Mouse (Mus musculus): ENCODE measurements at regions not wholly inside any gene's neighbourhood (a gene's known extent, or its start where the extent isn't known, plus 50 kb on each side); places are given as distances from the start of the nearest gene placed in this dataset.

GRCm38 (mm10) chr3:52800673-52801072 lies 216.4 kb downstream of the Cog6 start:
- DNase-seq: no peak

GRCm38 (mm10) chr3:52797801-52798200 lies 219.2 kb downstream of the Cog6 start:
- DNase-seq: no peak

- no peak for DNase-seq
These were observed 219.9 kb downstream of the Cog6 start for GRCm38 (mm10) chr3:52797164-52797563.

- DNase-seq: no peak
These were observed 222.8 kb downstream of the Cog6 start for GRCm38 (mm10) chr3:52794218-52794617.

- no peak for DNase-seq
These were observed 224.2 kb downstream of the Cog6 start for GRCm38 (mm10) chr3:52792801-52793200.

GRCm38 (mm10) chr3:52792121-52792520 lies 224.9 kb downstream of the Cog6 start:
- no peak for DNase-seq

- DNase-seq: no peak
These were observed 226.1 kb downstream of the Cog6 start for GRCm38 (mm10) chr3:52790942-52791341.

GRCm38 (mm10) chr3:52787964-52788760 lies 228.9 kb downstream of the Cog6 start:
- DNase-seq: no peak

GRCm38 (mm10) chr3:52785595-52785994 lies 231.4 kb downstream of the Cog6 start:
- no peak for DNase-seq

GRCm38 (mm10) chr3:52784476-52784875 lies 232.6 kb downstream of the Cog6 start:
- DNase-seq: no peak

GRCm38 (mm10) chr3:52782576-52782975 lies 234.5 kb downstream of the Cog6 start:
- no peak for DNase-seq

- no peak for DNase-seq
These were observed 235.5 kb downstream of the Cog6 start for GRCm38 (mm10) chr3:52781521-52781920.

GRCm38 (mm10) chr3:52780356-52780755 lies 236.7 kb downstream of the Cog6 start:
- DNase-seq: peak; percentile 16

- DNase-seq: no peak
These were observed 241.2 kb downstream of the Cog6 start for GRCm38 (mm10) chr3:52775875-52776274.

- no peak for DNase-seq
These were observed 241.9 kb downstream of the Cog6 start for GRCm38 (mm10) chr3:52775156-52775555.

GRCm38 (mm10) chr3:52774734-52775133 lies 242.3 kb downstream of the Cog6 start:
- DNase-seq: no peak

- DNase-seq: no peak
These were observed 249.8 kb downstream of the Cog6 start for GRCm38 (mm10) chr3:52767276-52767675.

GRCm38 (mm10) chr3:52766841-52767240 lies 250.2 kb downstream of the Cog6 start:
- no peak for DNase-seq

- no peak for DNase-seq
These were observed 252.9 kb downstream of the Cog6 start for GRCm38 (mm10) chr3:52764166-52764565.

- no peak for DNase-seq
These were observed 253.4 kb downstream of the Cog6 start for GRCm38 (mm10) chr3:52763660-52764059.

GRCm38 (mm10) chr3:52762549-52762948 lies 254.5 kb downstream of the Cog6 start:
- no peak for DNase-seq

- DNase-seq: no peak
These were observed 257.2 kb downstream of the Cog6 start for GRCm38 (mm10) chr3:52759846-52760245.

- DNase-seq: peak; percentile 59
These were observed 258.5 kb downstream of the Cog6 start for GRCm38 (mm10) chr3:52758561-52758960.

GRCm38 (mm10) chr3:52756816-52757215 lies 260.2 kb downstream of the Cog6 start:
- DNase-seq: no peak

- DNase-seq: no peak
These were observed 261.0 kb downstream of the Cog6 start for GRCm38 (mm10) chr3:52756006-52756405.
